Mouse (Mus musculus) liver, adult (tissue): ENCODE measurements at regions not wholly inside any gene's neighbourhood (a gene's known extent, or its start where the extent isn't known, plus 50 kb on each side); places are given as distances from the start of the nearest gene placed in this dataset.

Source experiments
- GATA4 ChIP-seq: IDR thresholded peaks from 2 replicates; pipeline ENCODE4 v1.6.1; 2014; ENCODE audit warnings: mild to moderate bottlenecking, low read length; ENCODE audit not compliant: insufficient replicate concordance

DNA sequence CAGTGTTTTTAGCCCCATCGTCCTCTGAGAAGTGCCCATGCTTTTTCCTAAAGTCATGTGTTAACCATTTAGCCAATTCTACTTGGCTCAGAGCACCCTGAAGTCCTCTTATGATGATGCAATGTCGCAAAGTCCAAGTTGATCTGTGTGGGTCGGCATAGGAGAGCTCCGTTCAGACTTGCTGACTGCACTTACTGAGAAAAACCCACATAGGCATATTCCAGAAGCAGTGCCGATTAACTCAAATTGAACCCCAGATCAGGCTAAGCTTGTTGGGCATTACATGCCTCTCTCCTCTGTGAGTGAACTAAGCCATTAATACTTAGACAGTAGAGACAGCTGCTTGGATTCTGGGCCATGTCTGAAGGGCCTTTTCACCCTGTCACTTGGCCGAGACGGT, 93.3 kb upstream of the Far2 start:
- TF ChIP-seq GATA4: no peak

DNA sequence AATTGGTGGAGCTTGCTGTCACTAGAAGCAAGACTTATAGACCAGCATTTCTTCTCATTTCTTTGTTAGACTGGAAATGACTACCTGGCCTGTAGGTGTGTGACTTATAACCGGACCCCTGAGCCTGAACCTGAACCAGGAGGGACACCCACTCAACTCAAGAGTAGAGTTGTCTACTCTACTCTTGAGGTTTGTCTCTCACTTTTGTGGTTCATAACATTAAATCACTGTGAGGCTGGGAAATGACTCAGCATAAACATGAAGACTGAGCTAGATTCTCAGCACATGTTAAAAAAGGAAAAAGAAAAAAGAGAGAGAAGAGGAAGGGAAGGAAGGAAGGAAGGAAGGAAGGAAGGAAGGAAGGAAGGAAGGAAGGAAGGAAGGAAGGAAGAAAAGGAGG, 92.8 kb upstream of the Far2 start:
- no peak for TF ChIP-seq GATA4

- TF ChIP-seq GATA4: no peak
Measured at GRCm38 (mm10) chr6:147954967-147955830, 91.9 kb upstream of the Far2 start.

GRCm38 (mm10) chr6:147964739-147965138, 82.3 kb upstream of the Far2 start:
- TF ChIP-seq GATA4: no peak

DNA sequence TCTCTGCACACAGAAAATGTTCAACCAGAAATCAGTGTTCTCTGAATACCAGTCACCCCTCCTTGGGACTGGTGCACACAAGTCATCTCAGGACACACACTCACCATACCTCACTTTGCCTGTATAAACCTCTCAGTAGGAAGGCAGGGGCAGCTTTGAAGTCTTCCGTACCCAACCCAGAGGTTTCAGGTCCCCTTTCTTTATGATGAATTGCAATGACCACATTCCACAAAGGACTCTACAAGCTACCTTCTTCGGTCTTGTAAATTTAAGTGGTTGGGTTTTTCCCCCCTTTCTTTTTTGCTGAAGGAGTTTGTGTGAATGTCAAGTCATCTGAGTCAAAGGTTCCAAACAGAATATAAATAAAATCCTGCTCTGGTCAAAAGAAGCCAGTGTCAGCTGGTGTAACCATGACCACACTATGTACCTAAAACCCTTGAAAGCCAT, 76.9 kb upstream of the Far2 start:
- TF ChIP-seq GATA4: no peak

DNA sequence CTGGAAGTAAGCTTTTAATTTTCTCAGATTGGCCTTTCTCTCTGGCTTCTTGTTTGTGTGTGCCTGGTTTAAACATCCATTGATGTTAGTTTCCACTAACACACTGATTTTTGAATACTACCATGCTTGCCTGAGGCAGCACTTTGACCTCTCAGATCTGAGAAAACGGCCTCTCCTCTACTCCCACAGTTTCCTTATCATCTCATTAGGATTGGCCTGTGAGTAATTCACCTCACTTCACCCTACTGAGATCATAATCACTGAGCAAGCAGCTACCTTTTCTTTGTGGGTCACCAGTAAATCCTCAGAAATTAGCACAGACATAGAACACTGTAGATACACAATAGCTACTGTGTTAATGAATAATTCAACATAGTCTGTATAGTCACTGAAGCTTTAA, 74.5 kb upstream of the Far2 start:
- no peak for TF ChIP-seq GATA4

DNA sequence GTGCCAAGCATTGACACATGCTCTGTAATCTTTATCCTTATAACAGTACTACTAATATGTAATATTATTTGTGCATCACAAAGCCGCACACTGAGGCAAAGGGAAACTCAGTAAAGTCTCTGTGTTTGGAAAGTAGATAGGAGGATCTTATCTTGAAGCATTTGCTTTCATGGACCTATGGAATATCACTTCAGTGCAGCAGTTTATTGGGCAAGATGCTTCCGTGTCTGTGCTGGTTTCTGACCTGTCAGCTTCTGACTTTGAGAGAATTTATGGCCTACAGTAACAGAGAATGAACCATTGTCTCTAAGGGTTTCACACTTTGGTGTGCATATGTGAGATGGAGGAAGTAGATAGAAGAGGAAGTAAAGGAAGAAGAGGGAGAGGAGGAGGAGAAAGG, 74.0 kb upstream of the Far2 start:
- TF ChIP-seq GATA4: no peak

- no peak for TF ChIP-seq GATA4
Measured at GRCm38 (mm10) chr6:147975917-147976316, 71.1 kb upstream of the Far2 start.

DNA sequence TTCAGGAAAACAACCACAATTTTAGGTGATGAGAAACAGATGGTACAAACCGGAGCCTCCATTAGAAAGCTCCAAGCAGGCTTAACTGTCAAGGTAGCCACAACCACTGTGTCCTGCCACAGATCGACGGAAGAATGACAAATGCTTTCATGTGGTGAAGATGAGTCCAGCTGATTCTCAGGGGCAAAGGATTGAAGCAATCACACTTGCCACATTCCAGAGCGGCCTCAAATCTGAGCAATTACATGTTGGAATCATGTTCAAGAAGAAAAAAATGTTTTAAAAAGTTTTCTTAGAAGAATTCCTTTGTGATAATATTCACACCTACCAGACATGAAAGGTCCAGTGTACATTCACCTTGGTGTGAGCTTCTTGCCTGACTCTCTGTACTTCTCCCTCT, 57.7 kb upstream of the Far2 start:
- no peak for TF ChIP-seq GATA4
